Mouse (Mus musculus) adrenal gland (tissue): Measurements from ENCODE around the gene Ppard.
"Not testable (repeated sequence)": the region's sequence is repeated elsewhere in the genome, so short reads cannot be mapped to it uniquely, and the experiment has no call there.

Experiments
- intact Hi-C: fragments of 180-260 bp; cut with DNase I; formaldehyde crosslinking; loops from one replicate; pipeline ENCODE4 v1.15.1; 2025
- long read RNA-seq, 2 experiments: library from polyadenylated mRNA; unstranded; transcript quantifications; one replicate each; pipeline ENCODE4 v2.0.0; 2020; ENCODE audit warnings: borderline replicate concordance in 1 of 2; ENCODE audit not compliant: insufficient replicate concordance in 1 of 2

Gene Ppard
- long read RNA-seq, experiment 1, partial matches to known transcripts: 0 of 3 reads
- long read RNA-seq, experiment 1, other reads (novel, unspliced or antisense): 3 of 3 reads
- long read RNA-seq, experiment 2, partial matches to known transcripts: 1 of 4 reads
- long read RNA-seq, experiment 2, other reads (novel, unspliced or antisense): 2 of 4 reads

DNA sequence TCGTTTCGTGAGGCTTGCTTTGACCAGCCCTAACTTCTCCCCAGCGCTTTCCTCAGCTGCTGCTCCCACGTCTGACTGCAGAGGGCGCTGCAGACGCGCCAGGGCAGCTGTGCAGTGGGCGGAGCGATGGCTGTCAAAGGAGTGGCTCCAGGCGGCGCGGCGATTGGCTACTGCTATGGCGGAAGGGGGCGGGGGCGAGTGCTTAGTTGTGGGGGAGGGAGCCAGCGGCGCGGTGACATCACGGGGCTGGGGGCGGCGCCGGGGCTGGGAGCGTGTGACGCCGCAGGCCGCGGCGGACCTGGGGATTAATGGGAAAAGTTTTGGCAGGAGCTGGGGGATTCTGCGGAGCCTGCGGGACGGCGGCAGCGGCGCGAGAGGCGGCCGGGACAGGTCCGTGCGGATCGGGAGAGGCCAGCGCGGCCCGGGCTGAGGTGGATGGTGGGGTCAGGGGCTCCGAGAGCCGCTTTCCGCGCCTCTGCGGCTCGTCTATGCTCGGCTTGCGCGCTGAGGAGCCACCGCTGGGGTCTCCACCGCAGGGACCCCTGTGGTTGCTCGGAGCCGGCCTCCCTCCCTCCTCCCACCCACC, at the start of gene Ppard:
TSS of gene Ppard (plus strand) at position 226 of the 586 bp plus-strand sequence.
- intact Hi-C loops: no loop called here

DNA sequence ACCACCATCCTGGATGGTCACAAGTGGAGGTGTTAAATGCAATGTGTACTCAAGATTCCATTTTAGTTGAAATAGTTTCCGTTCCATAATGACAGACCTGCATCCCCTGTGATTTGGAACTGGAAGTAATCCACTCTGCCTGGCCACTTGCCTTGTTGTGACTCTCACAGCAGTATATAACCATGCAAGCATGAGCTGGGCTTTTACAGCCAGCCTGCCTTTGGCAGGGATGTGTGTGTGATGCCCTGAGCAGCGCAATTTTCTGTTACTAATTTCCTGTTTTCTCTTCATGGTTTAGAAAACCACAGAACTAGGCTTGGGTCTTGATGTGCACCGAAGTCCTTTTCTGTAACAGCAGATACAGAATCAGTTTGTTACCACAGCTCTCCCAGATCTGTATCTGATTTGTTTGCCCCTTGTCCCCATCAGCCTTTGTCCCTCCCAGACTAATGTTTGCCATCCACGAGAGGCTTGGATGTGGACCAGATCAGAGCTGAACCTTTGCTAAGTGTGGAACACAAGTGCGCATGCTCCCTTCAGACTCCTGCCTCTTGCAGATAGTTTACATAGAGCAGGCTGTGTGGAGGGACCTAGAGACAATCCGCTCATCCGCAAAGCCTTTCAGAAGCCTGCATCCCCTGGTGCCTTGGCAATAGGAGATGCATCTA, 47.4 kb upstream of the Ppard start:
- intact Hi-C loops: no loop called here

GRCm38 (mm10) chr17:28188313-28188712, 44.2 kb upstream of the Ppard start:
- intact Hi-C loops: no loop called here

DNA sequence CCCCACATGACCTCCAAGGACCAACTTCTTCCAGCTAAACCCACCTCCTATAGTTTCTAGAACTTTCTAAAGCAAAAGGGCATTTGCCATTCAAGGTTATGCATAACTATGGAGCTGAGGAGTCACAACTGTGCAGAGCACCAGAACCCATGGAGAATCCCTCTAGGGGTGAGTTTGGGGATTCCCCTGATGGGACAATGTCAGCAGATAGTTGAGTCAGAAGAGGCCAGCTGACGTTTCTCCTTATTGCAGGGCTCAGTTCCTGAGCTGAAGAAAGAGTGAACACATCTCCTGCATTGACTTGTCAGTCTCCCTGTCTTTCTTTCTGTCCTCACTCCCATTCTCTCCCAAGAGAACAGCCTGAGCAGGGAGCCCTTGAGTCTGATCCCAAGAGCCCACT, 39.7 kb upstream of the Ppard start:
- intact Hi-C loops: no loop called here

DNA sequence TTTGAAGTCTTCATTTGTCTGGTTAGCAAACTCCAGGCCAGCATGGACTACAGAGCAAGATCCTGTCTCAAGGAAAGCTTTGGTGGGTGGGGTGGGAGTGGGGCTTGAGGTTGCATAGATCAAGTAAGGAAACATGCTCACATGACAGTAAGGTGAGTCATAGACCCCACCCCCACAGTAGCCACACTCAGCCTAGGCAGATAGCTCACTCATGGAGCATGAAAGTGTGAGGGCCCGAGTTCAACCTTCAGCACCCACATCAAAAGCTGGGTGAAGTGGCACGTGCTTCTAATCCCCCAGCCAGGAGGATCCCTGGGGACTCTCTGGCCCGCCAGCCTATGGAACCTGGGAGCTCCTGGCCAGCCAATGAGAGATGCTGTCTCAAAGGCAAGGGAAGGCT, 38.9 kb upstream of the Ppard start:
- intact Hi-C loops: no loop called here

DNA sequence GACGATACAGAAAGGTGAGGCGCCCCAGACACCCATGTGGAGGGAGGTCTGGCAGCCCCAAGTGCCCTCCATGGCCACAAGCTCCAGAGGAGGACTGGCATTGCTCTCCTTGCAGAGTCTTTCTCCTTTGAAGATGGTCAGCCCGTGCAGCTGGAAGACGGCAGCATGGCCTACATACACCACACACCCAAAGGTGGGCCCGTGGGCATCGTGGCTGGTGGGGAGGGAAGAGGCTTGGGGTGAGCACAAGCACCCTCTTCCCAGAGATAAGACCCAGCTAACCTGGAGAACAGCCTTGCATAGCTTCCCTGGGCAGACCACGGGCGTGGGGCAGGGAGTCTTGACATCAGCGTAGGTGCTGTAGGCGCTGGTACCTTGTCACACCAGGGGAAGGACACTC, 37.5 kb upstream of the Ppard start:
- intact Hi-C loops: no loop called here

- intact Hi-C loops: no loop called here
These were observed 34.9 kb upstream of the Ppard start for GRCm38 (mm10) chr17:28197646-28198045.

GRCm38 (mm10) chr17:28201982-28202381, 30.5 kb upstream of the Ppard start:
- intact Hi-C loops: no loop called here

DNA sequence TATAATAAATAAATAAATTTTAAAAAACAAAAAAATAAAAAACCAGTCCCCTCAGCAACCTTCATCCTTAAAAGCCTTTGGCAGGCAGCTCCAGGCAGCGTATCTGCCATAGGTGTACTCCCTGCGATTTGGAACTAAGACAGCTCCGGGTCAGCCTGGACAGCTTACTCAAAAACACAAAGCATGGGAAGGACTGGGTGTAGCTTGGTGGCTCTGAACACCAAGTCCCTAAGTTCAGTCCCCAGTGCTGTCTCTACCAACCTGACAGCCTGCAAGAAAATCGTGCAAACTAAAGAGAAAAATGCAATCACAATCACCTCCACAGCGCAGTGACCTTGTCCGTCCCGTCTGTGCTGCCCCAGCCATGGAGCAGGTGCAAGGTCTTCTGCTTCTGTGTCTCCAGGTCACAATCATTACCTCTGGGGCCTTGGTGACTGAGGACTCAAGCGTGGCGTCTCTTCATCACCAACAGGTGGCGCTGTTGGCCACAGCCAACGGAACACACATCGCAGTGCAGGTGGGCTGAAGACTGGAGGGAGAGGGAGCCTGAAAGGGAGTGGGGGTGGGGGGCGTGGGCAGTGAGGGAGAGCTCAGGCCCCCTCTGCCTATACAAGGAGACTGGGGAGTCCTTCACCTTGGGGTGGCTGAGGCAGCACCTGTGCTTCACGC, 28.3 kb upstream of the Ppard start:
- intact Hi-C loops: no loop called here

- intact Hi-C loops: no loop called here
These were observed 27.1 kb upstream of the Ppard start for GRCm38 (mm10) chr17:28205443-28205842.

DNA sequence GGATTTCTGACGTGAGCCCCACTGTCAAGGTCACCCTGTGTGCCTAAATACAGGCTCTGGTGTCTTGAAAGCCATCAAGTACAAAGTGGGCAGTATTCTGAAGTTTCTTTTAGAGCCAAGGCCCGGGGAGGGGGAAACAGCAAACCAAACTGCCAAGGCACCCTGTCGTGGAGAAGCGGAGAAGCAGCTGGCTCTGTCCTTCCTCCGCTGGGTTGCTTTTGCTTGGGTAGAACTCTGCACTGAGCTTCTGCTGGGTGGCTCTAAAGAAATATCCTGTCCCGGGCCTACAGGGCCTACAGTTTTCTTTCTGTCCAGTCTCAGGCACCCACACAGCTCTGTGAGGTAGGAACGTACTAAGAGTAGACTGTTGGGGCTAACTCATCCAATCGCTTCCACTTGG, 25.4 kb upstream of the Ppard start:
- intact Hi-C loops: no loop called here

DNA sequence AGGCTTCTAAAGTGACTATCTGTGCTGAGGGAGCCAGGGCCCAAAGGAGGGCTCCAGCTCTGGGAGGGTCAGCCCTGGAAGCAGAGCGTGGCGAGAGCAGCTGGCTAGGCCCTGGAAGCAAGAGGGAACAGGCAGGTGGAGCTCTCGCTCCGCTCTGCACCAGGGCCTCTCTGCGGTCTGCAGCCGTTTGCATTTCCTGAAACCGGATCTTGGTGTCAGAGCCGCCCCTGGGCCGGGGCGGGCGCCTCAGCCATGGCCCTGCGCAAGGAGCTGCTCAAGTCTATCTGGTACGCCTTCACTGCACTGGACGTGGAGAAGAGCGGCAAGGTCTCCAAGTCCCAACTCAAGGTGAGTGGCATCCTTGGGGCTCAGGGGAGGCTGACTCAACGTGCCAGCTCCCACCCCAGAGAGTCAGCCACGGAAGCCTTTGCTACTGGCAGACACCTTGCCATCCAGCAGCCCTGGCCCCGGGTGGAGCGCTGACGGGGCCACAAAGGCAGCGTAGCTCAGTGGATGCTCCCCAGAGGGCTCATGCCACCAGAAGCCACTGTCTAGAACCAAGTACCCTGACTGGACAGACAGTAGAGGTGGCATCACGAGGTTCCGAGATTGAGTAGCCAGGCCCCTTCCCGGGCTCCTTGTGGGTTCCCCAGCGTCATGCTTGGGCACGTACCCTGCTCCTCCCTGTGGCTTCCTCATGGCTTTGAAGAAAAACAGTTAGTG, 24.7 kb upstream of the Ppard start, which contains the start of gene Def6:
TSS of gene Def6 (plus strand) at position 188 of the 723 bp plus-strand sequence.
- intact Hi-C loops: no loop called here

DNA sequence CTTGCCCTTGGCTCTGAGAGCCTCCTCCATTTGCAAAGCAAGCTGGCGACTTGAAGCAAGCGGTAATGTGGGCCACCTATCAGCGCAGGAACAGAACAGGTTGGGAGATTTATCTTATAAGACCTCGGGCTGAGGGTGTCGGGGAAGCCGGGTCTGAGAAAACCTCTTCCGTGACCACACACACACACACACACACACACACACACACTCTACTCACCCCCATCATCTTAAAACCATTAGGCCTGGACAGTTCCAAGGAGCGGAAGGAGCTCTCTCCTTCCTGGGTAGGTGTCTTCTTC, 24.2 kb upstream of the Ppard start:
- intact Hi-C loops: no loop called here

DNA sequence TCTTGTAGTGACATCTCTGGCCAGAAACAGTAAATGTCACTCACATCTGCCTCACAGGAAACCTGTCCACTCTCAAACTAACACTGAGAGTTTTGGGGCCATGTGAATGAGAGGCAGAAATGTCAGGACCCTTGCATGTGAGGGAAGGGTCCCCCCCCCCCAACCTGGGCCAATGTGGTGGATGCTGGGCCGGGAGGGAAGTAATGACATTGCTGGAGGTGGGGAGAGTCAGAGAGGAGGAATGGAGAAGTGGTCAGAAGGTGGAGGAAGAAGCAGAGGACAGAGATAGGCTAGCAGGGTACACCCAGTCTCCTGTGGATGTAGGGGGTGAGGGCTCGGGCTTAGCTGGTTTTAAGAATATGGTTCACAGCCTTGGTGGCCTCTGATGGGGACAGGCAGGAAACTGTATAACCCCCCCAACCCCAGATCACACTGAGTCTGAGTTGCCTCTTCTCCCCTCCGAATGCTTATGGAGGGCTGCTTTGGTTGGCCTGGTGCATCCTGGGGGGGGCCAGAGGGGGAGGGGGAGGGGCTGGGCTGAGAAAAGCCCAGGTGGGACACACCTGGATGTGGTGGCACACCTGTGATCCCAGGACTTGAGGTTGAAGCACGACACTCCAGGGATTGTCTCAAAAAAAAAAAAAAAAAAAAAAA, 22.9 kb upstream of the Ppard start:
- intact Hi-C loops: no loop called here

DNA sequence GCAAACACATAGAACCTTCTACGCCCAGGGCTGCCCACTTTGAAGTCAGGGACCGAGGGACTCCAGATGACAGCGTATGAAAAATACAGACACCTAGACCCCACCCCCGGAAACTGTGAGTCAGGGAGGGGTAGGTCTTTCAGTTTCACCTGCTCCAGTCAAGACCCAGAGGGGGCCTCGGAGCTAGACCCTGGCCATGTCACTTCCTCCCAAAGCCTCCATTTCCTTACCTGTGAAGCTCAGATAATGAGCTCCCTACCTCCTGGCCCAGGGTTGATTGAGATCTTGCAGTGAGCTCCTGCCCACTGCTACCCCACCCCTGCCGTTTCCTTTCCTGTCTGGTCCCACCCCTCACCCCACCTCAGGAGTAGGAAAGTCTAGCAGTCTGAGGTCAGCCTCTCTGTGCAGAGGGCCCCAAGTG, 20.6 kb upstream of the Ppard start:
- intact Hi-C loops: no loop called here

DNA sequence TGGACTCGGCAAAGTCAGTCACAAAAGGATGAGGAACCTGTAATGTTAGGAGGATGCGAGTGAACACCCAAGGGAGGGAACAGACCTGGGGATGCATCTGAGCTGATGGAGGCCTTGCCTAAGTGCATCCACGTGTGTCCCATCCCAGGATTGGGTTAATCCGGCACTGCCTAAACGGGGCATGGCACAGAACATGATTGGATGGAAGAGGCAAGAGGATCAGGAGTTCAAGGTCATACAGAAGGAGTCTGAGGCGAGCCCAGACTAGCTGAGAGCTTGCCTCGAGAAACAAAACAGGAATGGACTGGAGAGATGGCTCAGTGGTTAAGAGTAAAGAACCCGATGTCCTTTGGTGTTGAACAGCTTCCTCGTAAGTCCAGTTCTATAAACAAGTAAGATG, 20.1 kb upstream of the Ppard start:
- intact Hi-C loops: no loop called here

- intact Hi-C loops: no loop called here
These were observed 19.3 kb upstream of the Ppard start for GRCm38 (mm10) chr17:28213236-28213635.

- intact Hi-C loops: no loop called here
These were observed 15.7 kb upstream of the Ppard start for GRCm38 (mm10) chr17:28216791-28217190.

- intact Hi-C loops: no loop called here
These were observed 14.5 kb upstream of the Ppard start for GRCm38 (mm10) chr17:28217721-28218649.

- intact Hi-C loops: not testable (repeated sequence)
These were observed 10.0 kb upstream of the Ppard start for GRCm38 (mm10) chr17:28222463-28222862.
